Mouse (Mus musculus) lung, postnatal 0 days (tissue): ENCODE measurements around the gene Tob2. TPM values are rescaled to one million over a fixed set of nuclear protein-coding genes. Genes with fewer than 3 reads are reported as not detected.

Source experiments
- ATAC-seq: fragments of 200-750 bp; cut with Nextera tagmentation; 2 replicates; pipeline ENCODE4 v1.8.0; 2017; ENCODE audit warnings: moderate library complexity
- DNase-seq: peaks from one replicate; pipeline ENCODE4 v3.0.0-alpha.2; 2016; ENCODE audit warnings: low spot score
- H3K27ac ChIP-seq: fragments of 300-500 bp; sonication (generic); 2 replicates; pipeline ENCODE4 v1.5.1; 2014; ENCODE audit warnings: antibody characterized with exemption, mild to moderate bottlenecking, low read length, mixed read lengths
- H3K27me3 ChIP-seq: fragments of 300-500 bp; sonication (generic); replicated peaks from 2 replicates; pipeline ENCODE4 v1.6.1; 2014; ENCODE audit warnings: low read length, mixed read lengths; ENCODE audit not compliant: insufficient read depth
- H3K36me3 ChIP-seq: fragments of 300-500 bp; sonication (generic); 2 replicates; pipeline ENCODE4 v1.6.1; 2014; ENCODE audit warnings: low read length, mixed read lengths; ENCODE audit not compliant: insufficient read depth
- H3K4me1 ChIP-seq: fragments of 300-500 bp; sonication (generic); 2 replicates; pipeline ENCODE4 v1.6.1; 2014; ENCODE audit warnings: antibody characterized with exemption, low read depth, low read length, mixed read lengths; ENCODE audit not compliant: insufficient read depth
- H3K4me2 ChIP-seq: fragments of 300-500 bp; sonication (generic); replicated peaks from 2 replicates; pipeline ENCODE4 v1.6.1; 2014; ENCODE audit warnings: low read depth, mild to moderate bottlenecking, low read length, moderate library complexity, mixed read lengths
- H3K4me3 ChIP-seq: fragments of 300-500 bp; sonication (generic); 2 replicates; pipeline ENCODE4 v1.5.1; 2014; ENCODE audit warnings: low read depth, low read length
- H3K9ac ChIP-seq: fragments of 300-500 bp; sonication (generic); replicated peaks from 2 replicates; pipeline ENCODE4 v1.6.1; 2014; ENCODE audit warnings: low read depth, mild to moderate bottlenecking
- H3K9me3 ChIP-seq: fragments of 300-500 bp; sonication (generic); 2 replicates; pipeline ENCODE4 v1.6.1; 2016; ENCODE audit warnings: low read length, mixed read lengths
- CTCF ChIP-seq: IDR thresholded peaks from 2 replicates; pipeline ENCODE4 v1.5.1; 2016; ENCODE audit warnings: antibody characterized with exemption, mild to moderate bottlenecking
- EP300 ChIP-seq: IDR thresholded peaks from 2 replicates; pipeline ENCODE4 v1.6.1; 2016; ENCODE audit warnings: antibody characterized with exemption, mild to moderate bottlenecking, control low read depth
- whole genome bisulfite sequencing: fragments of 180-500 bp; shearing (Covaris S2); extraction: QIAGEN DNeasy Blood & Tissue Kit; methylation state at CpG from one replicate; pipeline ENCODE4 v1.1.7; 2014; 5-methylcytosine and 5-hydroxymethylcytosine counted together
- polyA plus RNA-seq: library from polyadenylated mRNA; unstranded; fragments of >200 nt; fragmentation: Nextera tagmentation; extraction: Ambion mirVana; gene quantifications from 2 replicates; pipeline ENCODE4 v1.2.1, GENCODE M21; 2015

The Tob2 gene
- polyA plus RNA-seq, 1 experiment from 2014 or later = 30.0 TPM

GRCm38 (mm10) chr15:81894002-81894401 lies 35.4 kb upstream of the Tob2 start:
- no peaks in the 10 kb centered on the region for H3K9me3 ChIP-seq
- H3K27me3 ChIP-seq = no peaks in the 10 kb centered on the region
- ATAC-seq (peak; percentile 81), DNase-seq (peak; percentile 82)
- H3K4me2 ChIP-seq = no peak overlapping the region
- H3K4me3 ChIP-seq = no peak overlapping the region
- TF ChIP-seq EP300 (0 out of 2 replicates have a peak, but pooled peaks have one; percentile 33), CTCF (no peak)
- 67% methylated on average over 1 of the region's 1 CpGs for WGBS
- peaks cover 14% of the 10 kb centered on the region for H3K36me3 ChIP-seq
- H3K27ac ChIP-seq = no peak overlapping the region
- no peaks in the 10 kb centered on the region for H3K4me1 ChIP-seq
- H3K9ac ChIP-seq = no peak overlapping the region

- H3K4me2 ChIP-seq = no peak overlapping the region
- no peaks in the 10 kb centered on the region for H3K27me3 ChIP-seq
- no peak for DNase-seq
- no peak overlapping the region for H3K27ac ChIP-seq
- H3K4me1 ChIP-seq = no peaks in the 10 kb centered on the region
- no peak for ATAC-seq
- no peak overlapping the region for H3K9ac ChIP-seq
- peaks cover 14% of the 10 kb centered on the region; the same call in 1 of the 2 replicates for H3K36me3 ChIP-seq
- H3K9me3 ChIP-seq = no peaks in the 10 kb centered on the region
- TF ChIP-seq EP300 = no peak
- 81% methylated on average over 8 of the region's 8 CpGs for whole genome bisulfite sequencing
- no peak overlapping the region for H3K4me3 ChIP-seq
Measured at GRCm38 (mm10) chr15:81891822-81892580, 33.4 kb upstream of the Tob2 start.

GRCm38 (mm10) chr15:81891140-81891802 lies 32.7 kb upstream of the Tob2 start:
- WGBS = 79% methylated on average over 7 of the region's 7 CpGs
- no peaks in the 10 kb centered on the region for H3K27me3 ChIP-seq
- no peak for ATAC-seq
- H3K4me3 ChIP-seq = no peak overlapping the region
- no peaks in the 10 kb centered on the region for H3K4me1 ChIP-seq
- no peak overlapping the region for H3K4me2 ChIP-seq
- no peak overlapping the region for H3K27ac ChIP-seq
- TF ChIP-seq CTCF (no peak), EP300 (no peak)
- H3K9ac ChIP-seq = no peak overlapping the region
- DNase-seq = no peak
- no peaks in the 10 kb centered on the region for H3K9me3 ChIP-seq
- peaks cover 14% of the 10 kb centered on the region; the same call in 1 of the 2 replicates for H3K36me3 ChIP-seq

- Histone ChIP-seq H3K4me2 (no peak overlapping the region), H3K4me3 (no peak overlapping the region), H3K9ac (no peak overlapping the region), H3K36me3 (peaks cover 14% of the 10 kb centered on the region; the same call in 1 of the 2 replicates), H3K27ac (no peak overlapping the region), H3K27me3 (no peaks in the 10 kb centered on the region), H3K4me1 (no peaks in the 10 kb centered on the region), H3K9me3 (no peaks in the 10 kb centered on the region)
- ATAC-seq (no peak), DNase-seq (no peak)
- WGBS = 90% methylated on average over 7 of the region's 7 CpGs
- TF ChIP-seq EP300 = no peak
- no peak for TF ChIP-seq CTCF
Measured at GRCm38 (mm10) chr15:81889175-81889574, 30.6 kb upstream of the Tob2 start.

- H3K27me3 ChIP-seq = no peaks in the 10 kb centered on the region
- 81% methylated on average over 6 of the region's 6 CpGs for WGBS
- H3K27ac ChIP-seq = no peak overlapping the region
- peaks cover 14% of the 10 kb centered on the region; the same call in 1 of the 2 replicates for H3K36me3 ChIP-seq
- TF ChIP-seq EP300 (no peak), CTCF (no peak)
- no peak overlapping the region for H3K4me2 ChIP-seq
- no peak overlapping the region for H3K4me3 ChIP-seq
- ATAC-seq (peak; percentile 85), DNase-seq (peak; percentile 68)
- no peaks in the 10 kb centered on the region for H3K4me1 ChIP-seq
- no peaks in the 10 kb centered on the region for H3K9me3 ChIP-seq
- H3K9ac ChIP-seq = no peak overlapping the region
Measured at GRCm38 (mm10) chr15:81886795-81887550, 28.4 kb upstream of the Tob2 start.

- Histone ChIP-seq H3K4me3 (no peak overlapping the region), H3K4me1 (no peaks in the 10 kb centered on the region), H3K27me3 (no peaks in the 10 kb centered on the region), H3K27ac (no peak overlapping the region), H3K9me3 (no peaks in the 10 kb centered on the region), H3K9ac (no peak overlapping the region), H3K36me3 (peaks cover 5% of the 10 kb centered on the region; the same call in 1 of the 2 replicates), H3K4me2 (no peak overlapping the region)
- ATAC-seq (no peak), DNase-seq (no peak)
- 88% methylated on average over 3 of the region's 3 CpGs for WGBS
- TF ChIP-seq EP300 (no peak), CTCF (no peak)
Measured at GRCm38 (mm10) chr15:81885418-81885934, 26.9 kb upstream of the Tob2 start.
